Mouse (Mus musculus): ENCODE data around the gene Mxi1. TPM values are rescaled to one million over a fixed set of nuclear protein-coding genes. Genes with fewer than 3 reads are reported as not detected.

Mxi1 gene
- total and polyA plus RNA-seq, 3 experiments: 29.0 to 60.9 TPM; not detected in 1

DNA sequence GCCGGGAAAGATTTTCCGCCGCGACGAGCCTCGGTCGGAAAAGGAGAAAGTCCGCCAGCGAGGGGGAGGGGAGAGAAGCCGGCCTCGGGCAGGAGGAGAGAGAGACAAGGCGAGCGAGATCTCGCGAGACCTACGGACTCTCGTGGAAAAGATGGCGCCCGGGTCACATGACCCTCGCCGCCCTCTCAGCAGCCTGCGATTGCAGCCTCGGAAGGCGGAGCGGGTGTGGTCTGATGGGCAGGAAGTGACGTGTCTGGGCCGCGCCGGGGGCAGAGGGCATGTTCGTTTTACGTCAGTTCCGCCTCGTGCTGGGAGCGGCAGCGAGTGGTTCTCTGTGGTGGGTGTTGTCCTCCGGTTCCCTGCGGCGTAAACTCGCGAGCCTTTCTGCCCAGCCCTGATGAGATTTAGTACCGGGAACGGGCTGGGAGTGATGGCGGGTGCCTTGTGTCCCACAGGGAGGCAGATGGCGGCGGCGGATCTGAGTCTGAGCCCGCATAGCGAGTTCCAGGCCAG lies 80.2 kb downstream of the Mxi1 start, which contains the start of gene Smndc1 (continued):
- TF ChIP-seq EP300 (IDR thresholded peaks at IDR 0.05; ENCODE audit: low read depth in 1 of 2, low read length in 2 of 2): peak in 1 of 2 experiments; percentile 51; a peak in 2 of 4 replicates
- TF ChIP-seq KAT2A (conservative IDR thresholded peaks at IDR 0.05; ENCODE audit: low read depth, low read length): peak; percentile 97
- TF ChIP-seq USF1 (IDR thresholded peaks at IDR 0.05; ENCODE audit: low read depth, low read length): peak; percentile 100
- peak; percentile 34; the same call in 1 of the 2 replicates for TF ChIP-seq POLR2AphosphoS5 (IDR thresholded peaks at IDR 0.05; ENCODE audit: borderline replicate concordance, low read depth, low read length)
- peak; percentile 88 for TF ChIP-seq ELF1 (IDR thresholded peaks at IDR 0.05; ENCODE audit: low read depth, low read length)
- TF ChIP-seq NRF1 (IDR thresholded peaks at IDR 0.05; ENCODE audit: insufficient read depth, low read depth, low read length, poor library complexity, severe bottlenecking): 0 out of 2 replicates have a peak, but pooled peaks have one; percentile 16

GRCm38 (mm10) chr19:53391386-53391785 lies 81.1 kb downstream of the Mxi1 start:
- Histone ChIP-seq H3K27me3 (ENCODE audit: control insufficient read depth in 1 of 2, insufficient read depth in 2 of 2, low read length in 2 of 2) (no peaks in the 10 kb centered on the region), H3K9ac (ENCODE audit: control insufficient read depth, low read depth, low read length, poor library complexity, severe bottlenecking) (peak overlapping the region; percentile 90), H3K4me1 (ENCODE audit: control insufficient read depth in 1 of 2, insufficient read depth in 2 of 2, low read length in 2 of 2) (peaks cover 5 to 25% of the 10 kb centered on the region in 2 experiments), H3K27ac (ENCODE audit: control insufficient read depth, low read depth, low read length) (peak overlapping the region; percentile 90), H3K4me3 (ENCODE audit: control insufficient read depth in 1 of 2, insufficient read depth in 1 of 2, low read depth in 2 of 2, low read length in 2 of 2) (peak overlapping the region; percentile 67 to 89), H3K79me2 (ENCODE audit: control insufficient read depth, insufficient read depth, low read length, poor library complexity) (peaks cover 37% of the 10 kb centered on the region), H3K9me3 (replicated peaks; ENCODE audit: insufficient read depth, low read length) (no peaks in the 10 kb centered on the region), H3K36me3 (ENCODE audit: control insufficient read depth in 1 of 2, insufficient read depth in 2 of 2, low read length in 2 of 2) (peaks cover 24 to 39% of the 10 kb centered on the region in 2 experiments)
- peak; percentile 64 for DNase-seq (ENCODE audit: low read depth, low spot score)
- TF ChIP-seq MAX (IDR thresholded peaks at IDR 0.05; ENCODE audit: low read length) (no peak), E2F4 (IDR thresholded peaks at IDR 0.05; ENCODE audit: borderline replicate concordance, low read depth, low read length) (no peak), MYB (IDR thresholded peaks at IDR 0.05; ENCODE audit: low read depth, low read length) (no peak), SIN3A (IDR thresholded peaks at IDR 0.05; ENCODE audit: low read length) (no peak), BHLHE40 (IDR thresholded peaks at IDR 0.05; ENCODE audit: borderline replicate concordance, low read depth, low read length) (no peak), EP300 (IDR thresholded peaks at IDR 0.05; ENCODE audit: low read depth in 1 of 2, low read length in 2 of 2) (no peak), NRF1 (IDR thresholded peaks at IDR 0.05; ENCODE audit: insufficient read depth, low read depth, low read length, poor library complexity, severe bottlenecking) (no peak), CHD2 (IDR thresholded peaks at IDR 0.05; ENCODE audit: low read length) (no peak), MYC (IDR thresholded peaks at IDR 0.05; ENCODE audit: low read depth, low read length) (no peak), CHD1 (IDR thresholded peaks at IDR 0.05; ENCODE audit: low read depth, low read length) (no peak; the same call in 1 of the 2 replicates), MEF2A (IDR thresholded peaks at IDR 0.05; ENCODE audit: extremely low read depth, insufficient replicate concordance, low read depth, low read length, poor library complexity, severe bottlenecking) (no peak), CTCF (IDR thresholded peaks at IDR 0.05 in 2 of 3, conservative IDR thresholded peaks at IDR 0.05 in 1 of 3; ENCODE audit: control insufficient read depth in 1 of 3, insufficient read depth in 1 of 3, low read depth in 2 of 3, low read length in 3 of 3, poor library complexity in 1 of 3, severe bottlenecking in 1 of 3) (no peak), USF2 (IDR thresholded peaks at IDR 0.05; ENCODE audit: borderline replicate concordance in 1 of 2, insufficient read depth in 1 of 2, low read depth in 1 of 2, low read length in 2 of 2) (no peak), UBTF (IDR thresholded peaks at IDR 0.05; ENCODE audit: borderline replicate concordance, insufficient read depth, low read depth, low read length) (no peak)
